Mouse (Mus musculus) myocyte (in vitro differentiated cells): ENCODE results near the gene Dpp4. TPM values are rescaled to one million over a fixed set of nuclear protein-coding genes. Genes with fewer than 3 reads are reported as not detected.

Experiments
- H3K27me3 ChIP-seq: one replicate; pipeline ENCODE4 v1.6.1; 2011; ENCODE audit not compliant: control insufficient read depth, insufficient read depth, insufficient read length
- H3K36me3 ChIP-seq: one replicate; pipeline ENCODE4 v1.6.1; 2011; ENCODE audit not compliant: control insufficient read depth, insufficient read depth
- H3K4me2 ChIP-seq: one replicate; pipeline ENCODE4 v1.6.1; 2011; ENCODE audit warnings: low read depth, control low read depth
- H3K4me3 ChIP-seq: one replicate; pipeline ENCODE4 v1.5.1; 2011; ENCODE audit warnings: mild to moderate bottlenecking, control low read depth, moderate library complexity
- H3K79me2 ChIP-seq: one replicate; pipeline ENCODE4 v1.6.1; 2011; ENCODE audit not compliant: control insufficient read depth, insufficient read depth
- H3ac ChIP-seq: one replicate; pipeline ENCODE4 v1.6.1; 2011; ENCODE audit not compliant: control insufficient read depth, insufficient read length
- CEBPB ChIP-seq: IDR thresholded peaks from 2 replicates; pipeline ENCODE4 v1.6.1; 2011; ENCODE audit warnings: mild to moderate bottlenecking, moderate library complexity; ENCODE audit not compliant: poor library complexity, insufficient read depth, severe bottlenecking
- E2F4 ChIP-seq: IDR thresholded peaks from one replicate; pipeline ENCODE4 v1.6.1; 2011; ENCODE audit warnings: mild to moderate bottlenecking, control low read depth, moderate library complexity; ENCODE audit not compliant: insufficient read depth
- MAX ChIP-seq: IDR thresholded peaks from one replicate; pipeline ENCODE4 v1.6.1; 2011; ENCODE audit warnings: low read depth, mild to moderate bottlenecking, control low read depth
- MYOD1 ChIP-seq, 3 experiments: IDR thresholded peaks; one replicate each; pipeline ENCODE4 v1.6.1; 2011; ENCODE audit warnings: control low read depth in 2 of 3, low read depth in 2 of 3, mild to moderate bottlenecking in 2 of 3, moderate library complexity in 1 of 3; ENCODE audit not compliant: insufficient read length in 2 of 3, control insufficient read depth in 1 of 3
- MYOG ChIP-seq, 3 experiments: IDR thresholded peaks; one replicate each; pipeline ENCODE4 v1.6.1; 2011; ENCODE audit warnings: control low read depth in 2 of 3, low read depth in 2 of 3, mild to moderate bottlenecking in 2 of 3; ENCODE audit not compliant: insufficient read length in 2 of 3, control insufficient read depth in 1 of 3, insufficient read depth in 1 of 3
- POLR2A ChIP-seq: IDR thresholded peaks from one replicate; pipeline ENCODE4 v1.6.1; 2011; ENCODE audit warnings: low read depth, mild to moderate bottlenecking, control low read depth, moderate library complexity; ENCODE audit not compliant: insufficient read length
- POLR2AphosphoS2 ChIP-seq: IDR thresholded peaks from one replicate; pipeline ENCODE4 v1.6.1; 2011; ENCODE audit warnings: low read depth, control low read depth; ENCODE audit not compliant: insufficient read length
- REST ChIP-seq: IDR thresholded peaks from one replicate; pipeline ENCODE4 v1.6.1; 2011; ENCODE audit warnings: mild to moderate bottlenecking, control low read depth, moderate library complexity; ENCODE audit not compliant: insufficient read depth, insufficient read length
- SRF ChIP-seq: IDR thresholded peaks from one replicate; pipeline ENCODE4 v1.6.1; 2011; ENCODE audit warnings: low read depth; ENCODE audit not compliant: control insufficient read depth, insufficient read length
- TCF12 ChIP-seq: IDR thresholded peaks from one replicate; pipeline ENCODE4 v1.6.1; 2011; ENCODE audit warnings: mild to moderate bottlenecking, control low read depth; ENCODE audit not compliant: poor library complexity, insufficient read depth, severe bottlenecking
- TCF3 ChIP-seq: IDR thresholded peaks from one replicate; pipeline ENCODE4 v1.6.1; 2011; ENCODE audit warnings: low read depth, control low read depth; ENCODE audit not compliant: insufficient read length
- USF1 ChIP-seq: IDR thresholded peaks from one replicate; pipeline ENCODE4 v1.6.1; 2011; ENCODE audit warnings: low read depth, mild to moderate bottlenecking, control low read depth, moderate library complexity
- polyA plus RNA-seq: library from polyadenylated mRNA; unstranded; fragments of >200 nt; fragmentation: generic; extraction: Trizol; gene quantifications from one replicate; pipeline ENCODE4 v1.2.1, GENCODE M21; 2012; ENCODE audit warnings: missing spikeins

The Dpp4 gene
- polyA plus RNA-seq, 1 experiment = not detected

GRCm38 (mm10) chr2:62323078-62323637 lies 88.9 kb downstream of the Dpp4 start:
- TF ChIP-seq CEBPB = no peak
- no peak for TF ChIP-seq POLR2AphosphoS2
- no peak for TF ChIP-seq MYOG (IDR thresholded peaks at IDR 0.05; ENCODE audit: control insufficient read depth in 1 of 3, insufficient read depth in 1 of 3, insufficient read length in 2 of 3, low read depth in 2 of 3)
- no peak for TF ChIP-seq USF1
- no peak for TF ChIP-seq MYOD1 (IDR thresholded peaks at IDR 0.05; ENCODE audit: control insufficient read depth in 1 of 3, insufficient read length in 2 of 3, low read depth in 2 of 3)
- no peak for TF ChIP-seq MAX
- TF ChIP-seq E2F4 = no peak
- TF ChIP-seq TCF12 = no peak
- TF ChIP-seq SRF = no peak
- no peak for TF ChIP-seq TCF3
- TF ChIP-seq POLR2A = no peak
- no peak for TF ChIP-seq REST
- Histone ChIP-seq H3ac (no peak overlapping the region), H3K27me3 (no peaks in the 10 kb centered on the region), H3K4me3 (no peak overlapping the region), H3K79me2 (no peaks in the 10 kb centered on the region), H3K36me3 (no peaks in the 10 kb centered on the region), H3K4me2 (no peak overlapping the region)

- TF ChIP-seq MYOG (IDR thresholded peaks at IDR 0.05; ENCODE audit: control insufficient read depth in 1 of 3, insufficient read depth in 1 of 3, insufficient read length in 2 of 3, low read depth in 2 of 3) = no peak
- TF ChIP-seq SRF = no peak
- no peak for TF ChIP-seq POLR2AphosphoS2
- no peak for TF ChIP-seq TCF12
- no peak for TF ChIP-seq E2F4
- no peak for TF ChIP-seq USF1
- no peak for TF ChIP-seq REST
- TF ChIP-seq MYOD1 (IDR thresholded peaks at IDR 0.05; ENCODE audit: control insufficient read depth in 1 of 3, insufficient read length in 2 of 3, low read depth in 2 of 3) = no peak
- TF ChIP-seq POLR2A = no peak
- no peak for TF ChIP-seq CEBPB
- TF ChIP-seq MAX = no peak
- no peak overlapping the region for H3K4me2 ChIP-seq
- no peak overlapping the region for H3ac ChIP-seq
- no peaks in the 10 kb centered on the region for H3K27me3 ChIP-seq
- H3K79me2 ChIP-seq = no peaks in the 10 kb centered on the region
- no peak overlapping the region for H3K4me3 ChIP-seq
- no peaks in the 10 kb centered on the region for H3K36me3 ChIP-seq
Measured at GRCm38 (mm10) chr2:62319489-62319888, 92.5 kb downstream of the Dpp4 start.

GRCm38 (mm10) chr2:62316930-62317329 lies 95.1 kb downstream of the Dpp4 start:
- TF ChIP-seq MAX = no peak
- no peak for TF ChIP-seq REST
- TF ChIP-seq POLR2A = no peak
- TF ChIP-seq USF1 = no peak
- TF ChIP-seq TCF12 = no peak
- TF ChIP-seq MYOG (IDR thresholded peaks at IDR 0.05; ENCODE audit: control insufficient read depth in 1 of 3, insufficient read depth in 1 of 3, insufficient read length in 2 of 3, low read depth in 2 of 3) = no peak
- TF ChIP-seq E2F4 = no peak
- TF ChIP-seq MYOD1 (IDR thresholded peaks at IDR 0.05; ENCODE audit: control insufficient read depth in 1 of 3, insufficient read length in 2 of 3, low read depth in 2 of 3) = no peak
- no peak for TF ChIP-seq CEBPB
- no peak for TF ChIP-seq SRF
- no peak for TF ChIP-seq POLR2AphosphoS2
- TF ChIP-seq TCF3 = no peak
- no peaks in the 10 kb centered on the region for H3K27me3 ChIP-seq
- H3K36me3 ChIP-seq = no peaks in the 10 kb centered on the region
- H3K79me2 ChIP-seq = no peaks in the 10 kb centered on the region
- H3K4me3 ChIP-seq = no peak overlapping the region
- no peak overlapping the region for H3K4me2 ChIP-seq
- H3ac ChIP-seq = no peak overlapping the region

DNA sequence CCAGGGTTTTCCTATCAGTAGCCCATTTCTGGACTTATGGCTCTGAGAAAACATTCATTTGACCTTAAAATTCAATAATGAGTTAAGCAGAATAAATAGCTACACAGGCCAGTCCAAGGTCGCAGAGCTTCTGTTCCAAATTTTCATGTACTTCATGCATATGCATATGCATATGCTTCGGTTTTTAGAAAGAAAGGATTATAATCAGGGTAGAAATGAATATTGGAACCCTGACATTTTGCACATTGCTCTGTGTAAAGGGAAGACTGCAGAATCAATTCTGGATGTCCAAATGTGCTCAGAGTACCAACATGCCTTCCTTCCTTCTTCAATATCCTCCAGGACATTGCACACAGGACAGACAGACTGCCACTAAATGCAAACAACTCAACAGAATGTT lies 104.6 kb downstream of the Dpp4 start:
- no peak for TF ChIP-seq E2F4
- no peak for TF ChIP-seq POLR2A
- Histone ChIP-seq H3ac (no peak overlapping the region), H3K4me2 (no peak overlapping the region), H3K79me2 (no peaks in the 10 kb centered on the region), H3K4me3 (no peak overlapping the region), H3K27me3 (no peaks in the 10 kb centered on the region), H3K36me3 (no peaks in the 10 kb centered on the region)

GRCm38 (mm10) chr2:62306978-62307377 lies 105.1 kb downstream of the Dpp4 start:
- Histone ChIP-seq H3K79me2 (no peaks in the 10 kb centered on the region), H3K36me3 (no peaks in the 10 kb centered on the region), H3K27me3 (no peaks in the 10 kb centered on the region), H3K4me2 (no peak overlapping the region), H3K4me3 (no peak overlapping the region), H3ac (no peak overlapping the region)
- no peak for TF ChIP-seq SRF
- no peak for TF ChIP-seq POLR2A
- no peak for TF ChIP-seq MYOG (IDR thresholded peaks at IDR 0.05; ENCODE audit: control insufficient read depth in 1 of 3, insufficient read depth in 1 of 3, insufficient read length in 2 of 3, low read depth in 2 of 3)
- no peak for TF ChIP-seq MAX
- TF ChIP-seq REST = no peak
- no peak for TF ChIP-seq POLR2AphosphoS2
- TF ChIP-seq TCF12 = no peak
- no peak for TF ChIP-seq CEBPB
- no peak for TF ChIP-seq USF1
- TF ChIP-seq E2F4 = no peak
